Mouse (Mus musculus) neural tube, embryonic 14.5 days (tissue): Measurements from ENCODE around the gene P3h3. TPM values are rescaled to one million over a fixed set of nuclear protein-coding genes. Genes with fewer than 3 reads are reported as not detected.

Experiments used
- ATAC-seq: fragments of 200-750 bp; cut with Nextera tagmentation; 2 replicates; pipeline ENCODE4 v1.8.0; 2017; ENCODE audit warnings: low read depth, mild to moderate bottlenecking, moderate TSS enrichment, moderate library complexity
- H3K27ac ChIP-seq: fragments of 300-500 bp; sonication (generic); 2 replicates; pipeline ENCODE4 v1.5.1; 2014; ENCODE audit warnings: low read depth, mild to moderate bottlenecking, control low read depth, low read length, moderate library complexity, mixed read lengths
- H3K27me3 ChIP-seq: fragments of 300-500 bp; sonication (generic); 2 replicates; pipeline ENCODE4 v1.6.1; 2014; ENCODE audit warnings: low read length; ENCODE audit not compliant: control insufficient read depth, insufficient read depth
- H3K36me3 ChIP-seq: fragments of 300-500 bp; sonication (generic); 2 replicates; pipeline ENCODE4 v1.6.1; 2014; ENCODE audit warnings: low read length, mixed read lengths; ENCODE audit not compliant: control insufficient read depth, insufficient read depth
- H3K4me1 ChIP-seq: fragments of 300-500 bp; sonication (generic); 2 replicates; pipeline ENCODE4 v1.6.1; 2014; ENCODE audit warnings: low read length; ENCODE audit not compliant: control insufficient read depth, insufficient read depth
- H3K4me2 ChIP-seq: fragments of 300-500 bp; sonication (generic); 2 replicates; pipeline ENCODE4 v1.6.1; 2014; ENCODE audit warnings: mild to moderate bottlenecking, low read depth, low read length, control low read depth
- H3K4me3 ChIP-seq: fragments of 300-500 bp; sonication (generic); 2 replicates; pipeline ENCODE4 v1.5.1; 2014; ENCODE audit warnings: low read depth, low read length, control low read depth, mixed read lengths
- H3K9ac ChIP-seq: fragments of 300-500 bp; sonication (generic); replicated peaks from 2 replicates; pipeline ENCODE4 v1.6.1; 2014; ENCODE audit warnings: low read depth, mild to moderate bottlenecking, control low read depth, low read length, mixed read lengths
- H3K9me3 ChIP-seq: fragments of 300-500 bp; sonication (generic); 2 replicates; pipeline ENCODE4 v1.6.1; 2016; ENCODE audit warnings: low read length; ENCODE audit not compliant: control insufficient read depth
- WGBS: fragments of 180-500 bp; shearing (Covaris S2); extraction: QIAGEN DNeasy Blood & Tissue Kit; methylation state at CpG from one replicate; pipeline ENCODE4 v1.1.7; 2014; 5-methylcytosine and 5-hydroxymethylcytosine counted together
- polyA plus RNA-seq: library from polyadenylated mRNA; unstranded; fragments of >200 nt; fragmentation: Nextera tagmentation; extraction: Ambion mirVana; gene quantifications from 2 replicates; pipeline ENCODE4 v1.2.1, GENCODE M21; 2014

P3h3 gene
- polyA plus RNA-seq, 1 experiment from 2014 or later: 19.1 TPM

GRCm38 (mm10) chr6:124816611-124817010 is 40.9 kb downstream of the P3h3 start:
- 94% methylated on average over 4 of the region's 4 CpGs for WGBS
- no peak overlapping the region for H3K4me3 ChIP-seq
- H3K4me2 ChIP-seq: no peak overlapping the region
- no peak for ATAC-seq
- no peak overlapping the region for H3K27ac ChIP-seq
- H3K36me3 ChIP-seq: peaks cover 58% of the 10 kb centered on the region
- no peaks in the 10 kb centered on the region for H3K9me3 ChIP-seq
- H3K27me3 ChIP-seq: no peaks in the 10 kb centered on the region
- peaks cover 16% of the 10 kb centered on the region for H3K4me1 ChIP-seq
- no peak overlapping the region for H3K9ac ChIP-seq

DNA sequence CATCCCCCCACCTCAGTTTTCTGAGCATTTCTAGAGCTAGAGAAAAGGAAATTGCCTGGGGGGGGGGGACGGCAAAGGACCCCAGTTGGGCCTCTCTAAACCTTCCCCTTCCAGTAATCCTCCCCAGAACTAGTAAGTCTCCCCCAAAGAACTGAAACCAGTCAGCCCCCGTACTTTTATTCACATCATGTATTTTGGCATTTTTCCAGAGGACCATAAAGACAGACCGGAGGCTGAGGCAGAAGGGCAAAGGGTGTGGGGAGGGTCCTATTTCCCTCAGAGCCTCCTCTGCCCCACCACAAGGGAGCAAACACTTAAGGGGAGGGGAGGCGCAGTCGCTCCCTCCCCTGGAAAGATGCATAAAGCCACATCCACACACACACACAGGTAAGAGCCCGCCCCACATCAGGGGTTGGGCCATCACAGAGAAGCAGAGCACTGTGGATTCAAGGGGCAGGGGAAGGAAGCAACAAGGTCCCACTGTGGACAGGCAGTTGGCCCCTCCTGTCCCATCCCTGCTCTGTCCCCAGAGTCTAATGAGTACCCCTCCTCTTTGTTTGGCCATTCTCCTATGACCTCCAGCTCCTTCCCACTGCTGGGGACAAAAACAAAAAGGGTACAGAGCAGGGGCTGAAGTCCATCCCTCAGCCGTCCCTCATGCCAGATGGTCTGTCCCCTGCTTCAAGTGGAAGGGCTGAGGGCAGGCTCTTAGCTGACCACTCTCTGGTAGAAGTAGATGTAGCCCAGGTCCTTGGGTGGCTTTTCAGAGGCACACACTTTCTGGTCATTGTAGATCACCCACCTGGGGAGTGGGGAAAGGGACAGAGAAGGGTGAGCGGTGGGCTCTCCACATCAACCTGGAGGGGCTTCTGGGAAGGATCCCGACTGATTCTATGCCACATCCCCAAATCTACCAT is 42.4 kb downstream of the P3h3 start:
- Histone ChIP-seq H3K36me3 (peaks cover 48% of the 10 kb centered on the region), H3K4me2 (no peak overlapping the region), H3K9me3 (no peaks in the 10 kb centered on the region), H3K27me3 (no peaks in the 10 kb centered on the region), H3K4me3 (no peak overlapping the region), H3K27ac (no peak overlapping the region), H3K9ac (no peak overlapping the region), H3K4me1 (peaks cover 17% of the 10 kb centered on the region)
- no peak for ATAC-seq
- 59% methylated on average over 9 of the region's 9 CpGs for WGBS

DNA sequence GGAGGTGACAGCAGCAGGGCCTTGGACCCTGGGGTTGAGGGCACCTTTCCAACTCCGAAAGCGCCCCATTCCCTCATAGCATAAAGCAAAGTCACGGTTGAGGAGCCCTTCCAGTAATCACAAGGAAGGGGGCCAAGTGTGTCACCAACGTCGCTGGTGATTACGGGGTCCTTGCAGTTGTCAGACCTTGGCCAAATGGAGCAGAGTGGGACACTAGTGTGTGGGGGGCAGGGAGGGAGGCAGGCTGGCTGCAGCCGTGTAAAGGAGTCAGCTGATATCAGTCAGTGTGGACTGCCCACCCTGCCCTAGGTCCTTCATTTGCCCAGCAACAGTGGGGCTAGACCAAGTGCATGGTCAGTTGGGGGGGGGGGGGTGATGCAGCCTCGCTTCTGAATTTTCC is 43.1 kb downstream of the P3h3 start:
- ATAC-seq: peak; percentile 36
- Histone ChIP-seq H3K27ac (peak overlapping the region; percentile 88; the same call in 1 of the 2 replicates), H3K4me3 (peak overlapping the region; percentile 62; the same call in 1 of the 2 replicates), H3K4me1 (peaks cover 24% of the 10 kb centered on the region), H3K9ac (no peak overlapping the region), H3K36me3 (peaks cover 42% of the 10 kb centered on the region), H3K9me3 (no peaks in the 10 kb centered on the region), H3K4me2 (peak overlapping the region; percentile 87; the same call in 1 of the 2 replicates), H3K27me3 (no peaks in the 10 kb centered on the region)
- 33% methylated on average over 7 of the region's 8 CpGs for WGBS

GRCm38 (mm10) chr6:124813933-124814332 is 43.6 kb downstream of the P3h3 start, which contains the start of gene Tpi1:
Tpi1 (minus strand) TSS chr6:124814296.
- H3K4me1 ChIP-seq: peaks cover 26% of the 10 kb centered on the region

GRCm38 (mm10) chr6:124813496-124813895 is 44.1 kb downstream of the P3h3 start:
- H3K4me2 ChIP-seq: peak overlapping the region; percentile 87
- no peaks in the 10 kb centered on the region for H3K9me3 ChIP-seq
- H3K36me3 ChIP-seq: peaks cover 32% of the 10 kb centered on the region
- H3K4me1 ChIP-seq: peaks cover 26% of the 10 kb centered on the region
- peak; percentile 81 for ATAC-seq
- under 1% methylated on average over 18 of the region's 18 CpGs for WGBS
- no peaks in the 10 kb centered on the region for H3K27me3 ChIP-seq
- H3K9ac ChIP-seq: peak overlapping the region; percentile 75
- H3K4me3 ChIP-seq: peak overlapping the region; percentile 62
- peak overlapping the region; percentile 88 for H3K27ac ChIP-seq

More at GRCm38 (mm10) chr6:124813933-124814332, 43.6 kb downstream of the P3h3 start, which contains the start of gene Tpi1:
- Histone ChIP-seq H3K4me2 (peak within 1 kb of the TSS; percentile 87), H3K4me3 (peak within 1 kb of the TSS; percentile 62), H3K27me3 (no peaks in the 10 kb centered on the region), H3K9ac (peak within 1 kb of the TSS; percentile 75), H3K9me3 (no peaks in the 10 kb centered on the region), H3K36me3 (peaks cover 37% of the 10 kb centered on the region), H3K27ac (peak within 1 kb of the TSS; percentile 88)
- under 1% methylated on average over 22 of the region's 22 CpGs for WGBS
- peak; percentile 88 for ATAC-seq

DNA sequence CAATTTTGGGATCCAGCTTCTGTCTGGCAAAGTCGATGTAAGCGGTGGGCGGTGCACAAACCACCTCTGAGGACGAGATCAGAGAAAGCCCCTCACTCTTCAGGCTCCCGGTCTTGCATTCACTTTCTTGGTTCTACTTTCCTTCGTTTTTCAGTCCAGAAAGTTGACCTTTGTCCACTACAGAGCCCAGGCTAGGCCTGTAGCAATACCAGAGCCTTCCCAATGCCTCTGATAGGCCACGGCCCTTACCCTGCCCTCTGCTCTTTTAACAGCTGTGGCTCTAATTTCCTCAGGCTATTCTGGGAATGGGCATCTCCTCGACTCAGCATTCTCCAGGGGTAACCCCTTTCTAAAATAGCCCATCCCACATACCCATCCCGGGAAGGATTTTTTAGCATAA is 44.7 kb downstream of the P3h3 start:
- WGBS: 21% methylated on average over 9 of the region's 9 CpGs
- Histone ChIP-seq H3K4me3 (peak overlapping the region; percentile 62), H3K4me2 (peak overlapping the region; percentile 87), H3K4me1 (peaks cover 26% of the 10 kb centered on the region), H3K36me3 (peaks cover 26% of the 10 kb centered on the region), H3K9me3 (no peaks in the 10 kb centered on the region), H3K9ac (peak overlapping the region; percentile 75), H3K27me3 (no peaks in the 10 kb centered on the region), H3K27ac (peak overlapping the region; percentile 88; the same call in 1 of the 2 replicates)
- ATAC-seq: no peak

DNA sequence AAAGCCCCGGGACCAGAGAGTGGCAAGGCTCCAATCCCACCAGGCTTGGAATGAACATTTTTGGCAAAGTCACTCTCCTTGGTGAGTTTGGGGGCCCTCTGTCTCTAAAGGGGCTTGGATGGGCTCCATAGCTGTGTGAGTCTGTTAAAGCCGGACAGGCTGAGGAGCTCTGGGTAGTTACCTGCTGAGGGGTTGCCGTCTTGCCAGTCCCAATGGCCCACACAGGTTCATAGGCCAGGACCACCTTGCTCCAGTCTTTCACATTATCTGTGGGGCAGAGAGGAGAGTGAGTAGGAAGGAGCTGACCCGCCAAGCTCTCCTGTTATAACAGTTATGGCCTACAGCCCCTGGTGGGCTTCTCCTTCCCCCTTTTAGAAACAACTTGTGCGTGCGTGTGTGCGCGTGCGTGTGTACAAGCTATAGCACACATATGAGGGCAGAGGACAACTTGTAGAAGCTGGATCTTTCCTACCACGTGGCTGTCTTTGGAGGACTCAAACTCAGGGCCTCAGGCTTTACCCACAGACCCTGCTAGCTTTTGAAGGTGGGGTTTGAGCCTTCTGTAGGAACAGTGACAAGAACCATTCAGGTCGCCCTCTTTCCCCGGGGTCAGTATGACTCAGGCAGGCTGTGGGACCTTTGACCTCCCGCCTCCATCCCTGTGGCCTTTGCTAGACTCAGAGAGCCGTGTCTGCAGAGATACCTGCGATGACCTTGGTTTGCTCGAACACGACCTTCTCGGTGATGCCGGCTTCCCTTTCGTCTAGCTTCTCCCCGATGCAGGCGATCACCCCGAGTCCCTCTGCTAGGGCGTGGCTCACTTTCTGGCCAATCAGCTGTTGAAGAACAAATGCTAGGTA is 45.6 kb downstream of the P3h3 start:
- 90% methylated on average over 24 of the region's 24 CpGs for WGBS
- no peak overlapping the region for H3K9ac ChIP-seq
- H3K4me2 ChIP-seq: peak overlapping the region; percentile 87
- H3K27me3 ChIP-seq: no peaks in the 10 kb centered on the region
- no peak for ATAC-seq
- H3K36me3 ChIP-seq: peaks cover 17% of the 10 kb centered on the region
- H3K4me1 ChIP-seq: peaks cover 26% of the 10 kb centered on the region
- no peaks in the 10 kb centered on the region for H3K9me3 ChIP-seq
- no peak overlapping the region for H3K27ac ChIP-seq
- H3K4me3 ChIP-seq: peak overlapping the region; percentile 62; the same call in 1 of the 2 replicates

DNA sequence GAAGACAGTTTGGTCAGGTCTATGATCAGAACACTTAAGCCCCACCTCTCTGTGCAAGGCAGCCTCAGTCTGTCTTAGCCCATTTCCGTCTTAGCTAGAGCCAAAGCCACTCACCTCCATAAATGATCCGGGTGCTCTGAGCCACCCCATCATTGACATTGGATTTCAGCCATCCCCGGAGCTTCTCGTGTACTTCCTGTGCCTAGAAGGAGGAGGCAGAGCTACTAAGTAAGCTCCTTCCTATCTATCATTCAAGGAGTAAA is 46.2 kb downstream of the P3h3 start:
- no peaks in the 10 kb centered on the region for H3K9me3 ChIP-seq
- H3K36me3 ChIP-seq: peaks cover 11% of the 10 kb centered on the region
- no peak overlapping the region for H3K4me2 ChIP-seq
- no peak for ATAC-seq
- peaks cover 26% of the 10 kb centered on the region for H3K4me1 ChIP-seq
- H3K27ac ChIP-seq: no peak overlapping the region
- no peak overlapping the region for H3K9ac ChIP-seq
- H3K27me3 ChIP-seq: no peaks in the 10 kb centered on the region
- no peak overlapping the region for H3K4me3 ChIP-seq
- WGBS: 90% methylated on average over 4 of the region's 4 CpGs
